Mouse (Mus musculus) splenic B cell, adult 2 months (primary cell): Measurements from ENCODE around the gene Enah.

Experiments used
- DNase-seq: peaks from one replicate; pipeline ENCODE4 v3.0.0-alpha.2; 2011; ENCODE audit warnings: low read depth, low spot score
- H3K27me3 ChIP-seq: 2 replicates; pipeline ENCODE4 v1.6.1; 2012; ENCODE audit warnings: mild to moderate bottlenecking, low read length, moderate library complexity, mixed read lengths; ENCODE audit not compliant: control insufficient read depth, poor library complexity, insufficient read depth, severe bottlenecking
- H3K36me3 ChIP-seq: 2 replicates; pipeline ENCODE4 v1.6.1; 2012; ENCODE audit warnings: mild to moderate bottlenecking, low read length, moderate library complexity, mixed read lengths; ENCODE audit not compliant: control insufficient read depth, poor library complexity, insufficient read depth, severe bottlenecking

The Enah gene

DNA sequence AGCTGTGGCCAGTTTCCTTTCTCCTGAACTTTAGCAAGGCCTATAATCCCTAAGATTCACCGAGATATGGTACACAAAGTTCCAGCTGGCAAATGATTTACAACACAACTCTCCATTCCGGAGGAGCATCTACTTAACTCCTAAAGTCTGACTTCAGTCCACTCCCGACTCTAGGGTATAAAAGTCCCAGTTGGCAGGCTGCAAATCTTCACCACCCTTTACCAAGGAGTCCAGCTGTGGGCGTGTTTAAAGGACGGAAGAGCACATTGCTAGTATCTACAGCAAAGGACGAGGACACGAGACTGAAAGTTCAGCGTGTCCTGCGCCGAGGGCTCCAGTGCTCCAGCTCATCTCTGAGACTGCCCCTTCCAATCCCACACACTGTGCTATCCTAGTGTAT is 122.8 kb downstream of the Enah start:
- Histone ChIP-seq H3K36me3 (no peaks in the 10 kb centered on the region), H3K27me3 (no peaks in the 10 kb centered on the region)
- DNase-seq: no peak

DNA sequence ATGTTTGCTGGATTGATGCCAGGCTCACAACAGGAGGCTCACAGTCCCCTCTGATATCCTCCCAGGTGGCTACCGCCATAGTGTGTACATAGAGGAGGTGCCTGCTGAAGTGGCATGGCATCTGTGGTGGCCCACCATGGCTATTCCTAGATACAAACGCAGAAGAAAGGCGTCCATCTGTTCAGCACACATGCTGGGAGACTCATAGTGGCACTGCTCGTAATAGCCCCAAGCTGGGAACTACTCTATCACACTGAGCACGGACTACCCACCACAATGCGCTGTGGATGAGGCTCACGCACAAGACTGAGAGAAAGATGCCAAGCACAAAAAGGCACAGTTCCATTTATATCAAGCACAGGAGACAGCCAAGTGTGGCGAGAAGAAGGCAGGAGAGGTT is 126.1 kb downstream of the Enah start:
- Histone ChIP-seq H3K36me3 (no peaks in the 10 kb centered on the region), H3K27me3 (no peaks in the 10 kb centered on the region)
- DNase-seq: no peak

DNA sequence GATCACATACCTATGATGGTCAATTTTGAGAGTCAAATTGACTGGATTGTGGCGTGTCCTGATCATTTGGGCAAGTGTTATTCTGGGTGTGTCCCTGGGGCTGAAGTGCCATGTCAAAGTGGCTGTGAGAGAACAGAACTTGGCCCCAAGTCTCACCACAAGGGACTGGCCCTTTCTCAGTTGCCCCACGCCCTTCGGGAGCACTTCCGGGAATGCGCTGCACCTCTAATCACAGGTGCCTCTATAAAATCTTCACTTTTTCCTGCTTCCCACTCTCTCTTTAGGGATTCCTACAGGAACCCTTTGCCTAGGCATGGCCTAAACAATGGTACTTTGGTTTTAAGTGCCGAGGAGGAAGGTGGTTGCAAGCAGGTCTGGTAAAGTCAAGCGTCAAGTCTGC is 130.1 kb downstream of the Enah start:
- Histone ChIP-seq H3K36me3 (no peaks in the 10 kb centered on the region), H3K27me3 (no peaks in the 10 kb centered on the region)
- no peak for DNase-seq

DNA sequence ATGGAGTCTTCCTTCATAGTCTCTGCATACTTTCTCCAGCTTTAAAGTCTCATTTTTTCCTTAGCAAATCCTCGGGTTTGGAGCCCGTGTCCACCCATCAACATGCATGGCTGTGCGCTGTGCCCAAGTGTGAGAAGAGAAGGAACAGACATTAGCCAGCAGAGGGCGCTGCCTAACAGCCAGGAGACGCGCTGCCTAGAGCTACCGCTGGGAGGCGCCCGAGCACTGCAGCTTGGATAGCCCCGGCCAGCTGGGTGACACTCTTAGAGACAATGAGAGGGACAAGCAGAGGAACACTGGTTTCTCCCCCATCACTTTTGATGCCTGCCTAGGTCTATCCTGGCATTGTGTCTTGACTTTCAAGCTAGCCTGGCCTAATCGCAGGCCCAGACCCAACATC is 131.0 kb downstream of the Enah start:
- peak; percentile 90 for DNase-seq
- H3K27me3 ChIP-seq: no peaks in the 10 kb centered on the region
- H3K36me3 ChIP-seq: no peaks in the 10 kb centered on the region

DNA sequence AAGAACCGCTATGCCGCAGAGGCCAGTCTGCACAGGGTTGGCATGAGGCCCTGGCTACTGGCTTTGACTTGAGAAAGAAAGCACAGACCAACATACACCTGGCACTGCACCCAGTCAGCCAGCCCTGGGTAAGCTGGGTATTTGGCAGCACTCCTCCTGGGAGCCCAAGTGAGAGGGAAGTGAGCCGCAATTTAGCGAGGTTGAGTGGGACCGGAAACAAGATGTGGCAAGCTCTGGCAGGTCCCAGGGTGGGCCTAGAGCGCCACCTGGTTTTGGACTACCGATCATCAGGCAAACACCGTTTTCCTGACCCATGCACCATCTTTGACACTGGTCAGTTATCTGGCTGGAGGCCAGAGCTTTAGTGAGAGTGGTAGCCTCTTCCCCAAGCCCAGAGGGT is 138.3 kb downstream of the Enah start:
- H3K36me3 ChIP-seq: no peaks in the 10 kb centered on the region
- DNase-seq: peak; percentile 89
- no peaks in the 10 kb centered on the region for H3K27me3 ChIP-seq

DNA sequence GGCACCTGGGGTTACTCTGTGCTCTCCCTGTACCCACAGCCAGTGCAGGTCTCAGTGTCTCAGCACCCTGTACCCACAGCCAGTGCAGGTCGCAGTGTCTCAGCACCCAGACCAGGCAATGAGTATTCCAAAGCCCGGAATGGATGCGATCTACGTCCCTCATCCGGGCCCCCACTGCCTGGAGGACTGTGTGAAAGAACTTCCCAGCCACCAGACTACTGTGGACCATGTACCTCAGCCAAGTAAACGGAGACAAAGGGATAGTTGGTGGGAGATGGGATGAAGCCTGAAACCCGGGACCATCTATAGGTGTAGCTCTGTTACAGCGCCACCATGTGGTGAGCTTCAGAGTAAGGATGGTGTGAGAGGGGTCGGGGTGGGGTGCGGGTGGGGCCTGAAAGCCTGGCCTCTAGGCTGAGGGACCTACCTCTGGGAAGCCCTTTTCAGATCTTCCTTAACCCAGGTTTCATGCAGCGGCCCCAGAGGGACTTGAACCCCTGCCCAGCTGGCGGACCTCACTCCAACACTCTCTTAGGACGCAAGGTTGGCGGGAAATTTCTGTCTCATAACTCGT is 139.0 kb downstream of the Enah start:
- DNase-seq: peak; percentile 53
- H3K36me3 ChIP-seq: no peaks in the 10 kb centered on the region

DNA sequence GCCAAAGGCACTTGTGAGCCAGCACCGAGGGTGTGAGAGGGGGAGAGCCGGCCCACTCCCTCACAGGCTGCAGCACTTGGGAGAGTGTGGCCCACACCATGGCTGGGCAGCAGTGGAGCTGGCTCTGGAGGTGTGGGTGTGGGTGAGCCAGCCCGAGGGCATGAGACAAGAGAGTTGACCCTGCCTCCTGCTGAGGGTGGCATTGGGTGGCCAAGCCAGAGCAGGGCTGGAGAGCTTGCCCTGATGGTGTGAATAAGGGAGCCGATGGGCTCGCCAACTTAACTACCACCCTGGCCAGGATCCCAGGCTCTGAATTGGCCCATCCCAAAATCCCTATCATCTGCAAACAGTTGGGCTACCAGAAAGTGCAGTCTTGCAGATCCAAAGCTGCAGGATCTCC is 141.4 kb downstream of the Enah start:
- Histone ChIP-seq H3K36me3 (no peaks in the 10 kb centered on the region), H3K27me3 (no peaks in the 10 kb centered on the region)
- no peak for DNase-seq

More for the DNA sequence above, 139.0 kb downstream of the Enah start:
- no peaks in the 10 kb centered on the region for H3K27me3 ChIP-seq

DNA sequence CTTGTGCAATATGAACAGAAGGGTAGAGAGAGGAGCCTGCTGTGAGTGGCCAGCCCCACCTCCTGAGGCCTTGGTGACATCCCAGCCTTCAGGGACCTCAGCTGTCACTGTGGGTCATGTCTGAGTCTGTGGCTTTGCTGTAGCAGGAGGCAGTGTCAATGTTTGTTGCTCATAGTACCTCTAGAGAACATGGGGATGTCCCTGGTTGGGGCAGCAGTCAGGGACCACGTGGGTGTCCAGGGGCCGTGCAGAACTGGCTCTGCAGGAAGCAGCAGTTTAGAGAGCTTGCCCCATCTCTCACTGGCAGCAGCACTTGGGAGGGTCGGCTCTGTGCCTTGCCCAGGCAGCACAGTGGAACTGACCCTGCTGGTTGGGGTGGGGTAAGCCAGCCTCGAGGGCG is 142.7 kb downstream of the Enah start:
- DNase-seq: peak; percentile 46
- no peaks in the 10 kb centered on the region for H3K27me3 ChIP-seq
- no peaks in the 10 kb centered on the region for H3K36me3 ChIP-seq

DNA sequence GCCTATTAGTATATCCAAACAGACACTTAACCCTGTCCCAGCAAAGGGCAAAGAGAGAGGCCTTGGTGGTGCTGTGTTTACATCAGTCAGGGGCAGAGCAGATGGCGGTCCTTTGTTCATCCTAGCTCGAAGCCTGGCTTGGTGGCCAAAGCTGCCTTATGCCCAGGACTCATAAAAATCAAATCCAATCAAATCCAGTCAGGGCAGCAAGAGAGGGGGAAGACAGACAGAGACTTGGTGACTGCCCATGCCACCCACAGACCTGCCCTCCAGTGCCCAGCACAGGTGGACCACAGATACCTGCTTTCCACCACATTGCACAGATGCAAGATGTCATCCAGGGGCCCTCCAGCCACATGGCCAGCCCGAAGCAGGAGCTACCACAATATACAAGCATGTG is 143.1 kb downstream of the Enah start:
- Histone ChIP-seq H3K27me3 (no peaks in the 10 kb centered on the region), H3K36me3 (no peaks in the 10 kb centered on the region)
- no peak for DNase-seq

DNA sequence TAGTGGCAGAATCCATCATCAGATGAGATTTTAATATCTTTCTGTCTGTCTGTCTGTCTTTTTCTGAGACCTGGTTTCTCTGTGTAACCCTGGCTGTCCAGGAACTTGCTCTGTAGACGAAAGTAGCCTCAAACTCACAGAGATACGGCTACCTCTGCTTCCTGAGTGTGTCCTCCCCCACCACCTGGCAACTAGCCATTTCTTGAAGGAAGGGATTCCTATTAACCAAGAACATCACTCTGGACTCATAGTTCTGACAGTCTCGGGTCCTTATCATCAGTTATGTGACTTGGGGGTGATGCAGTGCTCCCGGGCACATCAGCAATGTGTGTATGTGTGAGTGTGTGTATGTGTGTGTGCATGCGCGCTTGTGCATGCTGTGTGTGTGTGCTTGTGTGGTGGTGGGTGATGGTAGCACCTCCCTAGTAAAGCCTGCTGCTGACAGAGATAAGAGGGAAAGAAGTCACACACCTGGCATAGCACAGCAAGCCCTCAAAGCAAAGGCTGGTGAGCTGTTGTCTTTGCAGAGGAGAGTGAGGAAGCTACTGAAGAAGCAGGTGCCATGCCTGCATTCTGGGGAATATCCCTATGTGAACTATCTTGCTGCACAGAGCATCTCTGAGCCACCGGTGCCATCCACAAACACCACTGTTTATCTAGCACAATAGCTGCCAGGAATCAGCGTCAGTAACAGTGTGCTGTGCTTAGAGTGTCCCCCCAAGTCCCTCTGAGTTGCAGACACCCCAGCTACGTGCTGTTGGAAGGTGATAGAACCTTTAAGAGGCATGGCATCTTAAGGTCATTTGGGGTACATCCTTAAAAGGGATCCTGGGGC is 146.5 kb downstream of the Enah start:
- H3K27me3 ChIP-seq: no peaks in the 10 kb centered on the region
- no peak for DNase-seq
- H3K36me3 ChIP-seq: no peaks in the 10 kb centered on the region

DNA sequence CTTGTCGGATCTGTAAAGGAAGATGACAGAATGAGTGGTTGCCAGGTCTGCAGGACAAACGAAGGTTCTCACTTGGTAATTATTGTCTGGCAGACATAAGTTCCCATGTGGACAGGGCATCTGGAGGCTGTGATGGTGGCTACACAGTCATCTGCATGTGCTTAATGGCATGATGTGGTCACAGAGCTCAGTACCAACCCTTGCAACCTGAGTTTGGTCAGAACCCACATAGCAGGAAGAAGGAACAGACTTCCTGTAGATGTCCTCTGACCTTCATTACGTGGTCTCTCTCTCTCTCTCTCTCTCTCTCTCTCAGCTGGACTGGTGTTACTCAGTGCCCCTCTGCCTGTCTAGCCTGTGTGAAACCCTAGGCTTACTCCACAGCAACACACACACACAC is 147.2 kb downstream of the Enah start:
- no peak for DNase-seq
- Histone ChIP-seq H3K36me3 (no peaks in the 10 kb centered on the region), H3K27me3 (no peaks in the 10 kb centered on the region)

DNA sequence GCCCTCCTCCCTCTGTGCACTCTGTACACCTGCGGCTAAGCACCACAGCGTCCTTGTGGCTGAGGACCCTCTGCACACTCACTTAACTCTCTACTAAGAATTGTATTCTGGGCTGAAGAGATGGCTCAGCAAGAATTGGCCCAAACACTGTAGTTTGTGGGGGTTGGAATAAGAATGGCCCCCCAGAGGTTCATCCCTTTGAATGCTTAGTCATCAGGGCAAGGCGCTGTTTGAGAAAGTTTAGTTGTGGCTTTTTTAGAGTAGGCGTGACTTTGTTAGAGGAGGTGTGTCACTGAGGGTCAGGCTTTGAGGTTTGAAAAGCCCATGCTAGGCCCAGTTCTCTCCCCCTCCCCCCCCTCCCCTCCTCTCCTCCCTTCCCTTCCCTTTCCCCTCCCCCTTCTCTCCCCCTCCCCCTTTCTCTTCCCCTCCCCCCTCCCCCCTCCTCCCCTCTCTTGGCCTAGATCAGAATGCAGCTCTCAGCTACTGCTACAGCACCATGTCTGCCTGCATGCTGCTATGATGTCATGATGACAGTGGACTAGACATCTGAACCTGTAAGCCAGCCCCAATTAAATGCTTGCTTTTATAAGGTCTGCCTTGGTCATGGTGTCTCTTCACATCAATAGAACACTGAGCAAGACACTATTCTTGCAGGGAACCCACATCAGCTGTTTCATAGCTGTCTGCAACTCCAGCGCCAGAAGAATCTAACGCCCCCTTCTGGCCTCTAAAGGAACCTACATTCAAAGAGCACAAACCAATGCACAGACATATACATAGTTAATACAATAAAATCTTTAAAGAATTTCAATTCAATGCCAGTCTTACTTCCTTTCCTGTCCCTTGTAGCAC is 153.1 kb downstream of the Enah start:
- no peak for DNase-seq
- Histone ChIP-seq H3K36me3 (no peaks in the 10 kb centered on the region), H3K27me3 (no peaks in the 10 kb centered on the region)

DNA sequence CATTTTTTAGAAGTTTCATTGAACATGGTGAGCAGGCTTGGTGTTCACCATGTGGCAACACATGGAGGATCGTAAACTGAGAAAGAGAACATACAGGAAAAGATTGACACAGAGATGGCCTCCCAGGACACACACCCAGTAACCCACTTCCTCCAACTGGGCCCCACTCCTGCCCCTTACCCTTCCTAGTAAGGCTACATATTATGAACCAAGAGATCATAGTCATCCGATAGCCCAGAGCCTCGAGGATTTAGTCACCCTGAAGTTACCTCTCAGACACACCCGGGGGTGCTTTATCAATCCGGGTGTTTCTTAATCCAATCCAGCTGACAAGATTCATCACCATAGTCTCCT is 153.9 kb downstream of the Enah start:
- Histone ChIP-seq H3K27me3 (no peaks in the 10 kb centered on the region), H3K36me3 (no peaks in the 10 kb centered on the region)
- no peak for DNase-seq

DNA sequence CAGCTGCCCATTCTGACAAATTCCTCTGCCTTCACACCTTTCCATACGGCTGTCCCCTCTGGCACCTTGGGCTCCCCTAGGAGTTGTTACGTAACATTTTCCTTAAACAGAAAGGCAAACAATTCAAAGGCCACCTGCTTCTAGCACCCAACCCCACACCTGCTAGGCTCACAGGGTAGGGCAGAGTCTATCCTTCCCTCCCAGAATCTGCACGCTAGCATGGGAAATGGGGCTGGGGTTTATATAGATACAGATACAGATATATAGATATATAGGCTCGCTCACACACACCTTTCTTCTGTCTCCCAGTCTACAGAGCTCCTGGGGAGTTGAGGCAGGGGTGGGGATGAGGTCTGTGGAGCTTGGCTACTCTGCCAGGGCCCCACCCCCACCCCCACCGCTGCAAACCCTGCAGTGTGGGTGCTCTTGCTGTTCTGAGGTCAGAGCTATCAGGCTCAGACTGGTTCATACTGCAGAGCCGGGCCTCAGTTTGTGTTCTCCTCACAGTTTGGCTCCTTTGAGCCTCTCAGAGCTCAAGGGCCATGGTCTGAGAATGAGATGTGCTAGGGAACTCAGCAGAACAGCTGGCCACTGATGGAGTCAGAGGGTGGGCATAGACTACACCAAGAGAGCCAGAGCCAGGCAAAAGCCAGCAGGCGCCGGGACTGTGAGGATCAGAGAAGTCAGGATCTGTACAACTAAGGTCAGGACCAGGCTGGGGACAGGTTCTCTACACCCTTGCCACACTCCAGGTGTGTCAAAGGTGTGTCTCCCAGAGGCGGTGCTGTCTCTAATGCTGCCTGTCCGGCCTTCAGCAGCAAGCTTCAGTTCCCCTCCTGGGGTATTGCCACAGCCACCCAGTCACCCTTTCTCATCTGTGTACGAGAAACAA is 154.6 kb downstream of the Enah start:
- DNase-seq: no peak
- Histone ChIP-seq H3K36me3 (no peaks in the 10 kb centered on the region), H3K27me3 (no peaks in the 10 kb centered on the region)
